Mouse (Mus musculus): Measurements from ENCODE around the gene Arl3.

Arl3 gene

GRCm38 (mm10) chr19:46500581-46501341 lies 72.2 kb downstream of the Arl3 start:
- peak; percentile 75 for DNase-seq (ENCODE audit: low spot score)

- DNase-seq (ENCODE audit: low spot score), result peak; percentile 98
Measured at GRCm38 (mm10) chr19:46499836-46500580, 73.0 kb downstream of the Arl3 start.

- no peak for DNase-seq (ENCODE audit: low spot score)
Measured at GRCm38 (mm10) chr19:46499539-46499835, 73.5 kb downstream of the Arl3 start.

- DNase-seq (ENCODE audit: low spot score), result no peak
Measured at GRCm38 (mm10) chr19:46497230-46497629, 75.8 kb downstream of the Arl3 start.

- DNase-seq (ENCODE audit: low spot score), result no peak
Measured at GRCm38 (mm10) chr19:46495136-46495535, 77.9 kb downstream of the Arl3 start.

- DNase-seq (ENCODE audit: low spot score), result no peak
Measured at GRCm38 (mm10) chr19:46490634-46491033, 82.4 kb downstream of the Arl3 start.

GRCm38 (mm10) chr19:46489448-46489847 lies 83.5 kb downstream of the Arl3 start:
- no peak for DNase-seq (ENCODE audit: low spot score)

- DNase-seq (ENCODE audit: low spot score), result no peak
Measured at GRCm38 (mm10) chr19:46486709-46487108, 86.3 kb downstream of the Arl3 start.

- peak; percentile 49 for DNase-seq (ENCODE audit: low spot score)
Measured at GRCm38 (mm10) chr19:46485847-46486246, 87.2 kb downstream of the Arl3 start.

GRCm38 (mm10) chr19:46484518-46484917 lies 88.5 kb downstream of the Arl3 start:
- DNase-seq (ENCODE audit: low spot score), result peak; percentile 79

GRCm38 (mm10) chr19:46483701-46484328 lies 89.2 kb downstream of the Arl3 start:
- peak; percentile 51 for DNase-seq (ENCODE audit: low spot score)

- peak; percentile 45 for DNase-seq (ENCODE audit: low spot score)
Measured at GRCm38 (mm10) chr19:46482896-46483516, 90.0 kb downstream of the Arl3 start.

- DNase-seq (ENCODE audit: low spot score), result peak; percentile 44
Measured at GRCm38 (mm10) chr19:46481756-46482155, 91.2 kb downstream of the Arl3 start.

- no peak for DNase-seq (ENCODE audit: low spot score)
Measured at GRCm38 (mm10) chr19:46481352-46481751, 91.6 kb downstream of the Arl3 start.
